Mouse (Mus musculus) CH12.LX (cell line): ENCODE data around the gene Camkk1.

Experiments used
- CTCF ChIP-seq, 2 experiments: IDR thresholded peaks in 1 of 2; conservative IDR thresholded peaks in 1 of 2; 2 replicates each; pipeline ENCODE4 v1.5.1; 2011 to 2012; ENCODE audit warnings: low read depth in 2 of 2, low read length in 2 of 2, improper control_type of control experiment in 1 of 2, inconsistent platforms in 1 of 2, mild to moderate bottlenecking in 1 of 2, moderate library complexity in 1 of 2
- EP300 ChIP-seq: IDR thresholded peaks from 2 replicates; pipeline ENCODE4 v1.6.1; 2011; ENCODE audit warnings: low read length, improper control_type of control experiment
- JUN ChIP-seq: IDR thresholded peaks from 2 replicates; pipeline ENCODE4 v1.6.1; 2011; ENCODE audit warnings: low read depth, mild to moderate bottlenecking, low read length, improper control_type of control experiment, moderate library complexity; ENCODE audit not compliant: insufficient read depth
- JUND ChIP-seq: conservative IDR thresholded peaks from 2 replicates; pipeline ENCODE4 v1.6.1; 2011; ENCODE audit warnings: low read depth, low read length, improper control_type of control experiment
- MAZ ChIP-seq: IDR thresholded peaks from 2 replicates; pipeline ENCODE4 v1.6.1; 2012; ENCODE audit warnings: low read depth, mild to moderate bottlenecking, inconsistent platforms, low read length, improper control_type of control experiment, moderate library complexity
- POLR2A ChIP-seq: IDR thresholded peaks from 2 replicates; pipeline ENCODE4 v1.6.1; 2011; ENCODE audit warnings: low read depth, mild to moderate bottlenecking, improper control_type of control experiment, low read length
- TCF12 ChIP-seq: IDR thresholded peaks from 2 replicates; pipeline ENCODE4 v1.6.1; 2014; ENCODE audit warnings: low read depth, mild to moderate bottlenecking, inconsistent platforms, low read length, improper control_type of control experiment
- USF1 ChIP-seq: IDR thresholded peaks from 2 replicates; pipeline ENCODE4 v1.6.1; 2014; ENCODE audit warnings: low read depth, mild to moderate bottlenecking, inconsistent platforms, low read length, improper control_type of control experiment
- USF2 ChIP-seq: conservative IDR thresholded peaks from 2 replicates; pipeline ENCODE4 v1.6.1; 2011; ENCODE audit warnings: low read depth, low read length, improper control_type of control experiment
- ZMIZ1 ChIP-seq: IDR thresholded peaks from 2 replicates; pipeline ENCODE4 v1.6.1; 2012; ENCODE audit warnings: low read depth, mild to moderate bottlenecking, inconsistent platforms, low read length, improper control_type of control experiment

GRCm38 (mm10) chr11:73036889-73037288 is 18.1 kb downstream of the Camkk1 start:
- TF ChIP-seq POLR2A (no peak), EP300 (peak; percentile 77), ZMIZ1 (no peak), TCF12 (peak; percentile 88), JUND (peak; percentile 49; the same call in 1 of the 2 replicates), MAZ (peak; percentile 79), USF1 (no peak), JUN (no peak; the same call in 1 of the 2 replicates), CTCF (conservative IDR thresholded peaks at IDR 0.05 in 1 of 2, IDR thresholded peaks at IDR 0.05 in 1 of 2; ENCODE audit: low read depth in 2 of 2, low read length in 2 of 2) (no peak), USF2 (no peak)
